Mouse (Mus musculus) kidney, adult 9 months (tissue): ENCODE measurements at regions not wholly inside any gene's neighbourhood (a gene's known extent, or its start where the extent isn't known, plus 50 kb on each side); places are given as distances from the start of the nearest gene placed in this dataset.

ENCODE experiments used
- DNase-seq: peaks from one replicate; pipeline ENCODE4 v3.0.0; 2022

DNA sequence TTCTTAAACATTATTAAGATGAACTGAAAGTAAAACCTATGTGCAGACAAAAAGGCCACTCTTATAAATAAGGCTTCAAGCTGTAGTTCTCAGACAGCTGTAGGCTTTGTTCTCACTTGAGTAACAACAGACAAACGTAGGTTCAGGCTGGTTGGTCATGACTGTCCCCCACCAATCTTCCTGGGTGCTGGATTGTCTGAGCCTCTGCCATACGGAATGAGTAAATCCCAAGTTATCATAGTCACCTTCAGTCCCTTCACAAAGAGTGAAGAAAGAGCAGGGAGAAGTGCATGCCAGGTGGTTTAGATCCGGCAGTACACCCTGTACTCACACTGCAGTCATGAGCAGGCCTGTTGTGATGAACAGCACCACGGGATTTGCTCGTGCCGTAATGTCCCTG is 69.0 kb upstream of the Fndc3a start:
- peak; percentile 13 for DNase-seq

DNA sequence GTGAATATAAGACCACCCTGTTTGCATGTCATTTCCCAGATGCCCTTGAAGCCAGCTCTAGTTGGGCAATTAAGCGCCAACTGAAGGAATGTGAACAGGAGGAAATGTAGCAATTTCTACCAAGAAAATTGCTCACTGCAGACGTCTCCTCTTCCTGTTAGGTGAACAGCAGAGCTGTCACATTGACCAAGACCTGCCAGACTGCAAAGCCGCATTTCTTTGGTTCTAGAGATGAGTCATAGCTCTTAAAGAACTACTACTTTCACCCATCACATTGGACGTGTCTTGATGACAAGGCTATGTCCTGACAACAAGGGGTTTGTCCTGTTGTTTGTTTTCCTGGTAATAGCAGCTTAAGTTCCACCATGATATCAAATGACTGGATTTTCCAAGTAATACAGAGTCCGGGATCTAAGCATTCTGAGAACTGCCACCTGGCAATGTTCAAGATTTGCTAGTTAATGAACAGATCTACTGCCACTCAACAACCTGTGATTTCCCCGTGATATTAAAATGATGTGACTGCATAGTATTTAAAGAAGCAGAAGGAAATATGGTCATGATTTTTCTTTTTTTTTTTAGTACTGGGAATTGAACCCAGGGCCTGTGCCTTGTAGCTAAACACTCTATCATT is 68.2 kb upstream of the Fndc3a start:
- peak; percentile 66 for DNase-seq

DNA sequence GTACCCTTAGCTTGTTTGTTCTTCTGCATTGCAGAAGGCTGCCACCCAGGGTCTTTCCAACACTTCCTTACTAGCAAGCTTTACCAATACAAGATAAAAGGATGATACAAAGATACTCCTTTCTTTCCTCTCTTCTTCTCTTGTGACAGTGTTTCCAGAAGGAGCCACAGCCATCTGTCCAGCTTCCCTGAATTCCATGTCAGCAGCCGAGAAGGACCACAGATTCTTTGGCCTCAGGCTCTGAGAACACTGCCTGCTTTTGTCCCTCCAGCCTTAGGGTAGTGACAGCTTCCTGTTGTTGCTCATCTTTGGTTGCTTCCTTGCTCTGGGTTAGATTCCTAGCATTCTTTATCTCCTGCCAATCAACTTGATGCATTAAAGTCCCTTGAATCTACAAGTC is 60.4 kb upstream of the Fndc3a start:
- peak; percentile 9 for DNase-seq

DNA sequence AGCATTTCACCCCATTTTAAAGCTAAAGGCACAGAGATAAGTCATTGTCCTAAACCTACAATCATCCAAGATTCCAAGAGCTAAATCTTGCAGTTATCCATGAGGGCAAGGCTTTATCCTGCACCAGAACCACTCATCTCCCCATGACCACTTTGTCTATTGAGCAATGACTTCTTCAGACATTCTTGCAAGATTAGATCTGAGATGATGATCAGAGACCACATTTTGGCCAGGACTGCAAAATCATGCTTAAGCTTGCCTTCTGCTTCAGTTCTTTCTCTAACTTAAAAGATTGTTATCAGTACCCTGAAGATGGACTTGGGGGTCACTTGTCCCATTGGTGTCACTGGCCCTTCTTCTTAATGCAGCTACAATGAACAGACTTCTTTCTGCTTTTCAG is 50.3 kb upstream of the Fndc3a start:
- no peak for DNase-seq
